Mouse (Mus musculus) adrenal gland, postnatal 36 days (tissue): ENCODE data around the gene Zcchc14. TPM values are rescaled to one million over a fixed set of nuclear protein-coding genes. Genes with fewer than 3 reads are reported as not detected.
"Not testable (repeated sequence)": the region's sequence is repeated elsewhere in the genome, so short reads cannot be mapped to it uniquely, and the experiment has no call there.

Experiments used
- DNase-seq, 2 experiments: peaks; one replicate each; pipeline ENCODE4 v3.0.0; 2021; ENCODE audit warnings: mixed read lengths in 1 of 2
- long read RNA-seq, 2 experiments: library from polyadenylated mRNA; stranded (forward); transcript quantifications; one replicate each; pipeline ENCODE4 v2.0.0; 2021; ENCODE audit warnings: borderline sequencing depth in 2 of 2
- total RNA-seq, 2 experiments: library from RNA; stranded (reverse); gene quantifications; 2 replicates each; pipeline ENCODE4 v1.2.3; 2021

The Zcchc14 gene
- total RNA-seq, result 10 to 100 TPM; 43.4 to 53.4 TPM
- long read RNA-seq, experiment 1, partial matches to known transcripts, result 14 of 30 reads
- long read RNA-seq, experiment 1, other reads (novel, unspliced or antisense), result 11 of 30 reads
- long read RNA-seq, experiment 2, partial matches to known transcripts, result 2 of 4 reads
- long read RNA-seq, experiment 2, other reads (novel, unspliced or antisense), result 1 of 4 reads

DNA sequence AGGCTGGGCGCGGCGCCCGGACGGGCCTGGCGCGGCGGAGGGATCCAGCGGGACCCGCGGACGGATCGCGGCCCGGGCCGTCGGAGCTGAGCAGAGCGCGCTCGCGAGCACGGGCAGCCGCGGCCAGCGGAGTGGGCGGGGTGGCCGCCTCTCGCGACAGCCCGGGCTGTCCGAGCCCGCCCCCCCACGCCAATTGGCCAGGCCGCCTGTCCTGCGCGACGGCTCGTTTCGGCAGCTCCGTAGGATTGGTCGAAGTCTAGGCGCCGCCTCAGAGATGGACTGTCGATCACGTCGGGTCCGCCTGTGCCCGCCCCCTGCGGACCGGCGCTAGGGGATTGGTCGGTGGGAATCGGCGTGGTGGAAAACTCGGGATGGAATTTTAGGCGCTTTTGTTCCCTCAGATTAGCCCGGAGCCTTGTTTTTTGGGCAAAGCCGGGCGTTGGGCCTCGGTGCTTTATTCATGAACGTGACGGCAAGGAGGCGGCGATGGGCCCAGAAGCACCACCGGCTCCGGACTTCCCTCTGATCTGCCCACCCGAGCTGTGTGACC, at the start of gene Zcchc14:
TSS of gene Zcchc14 (minus strand) at position 128 of the 550 bp plus-strand sequence.
- peak; percentile 99 for DNase-seq

DNA sequence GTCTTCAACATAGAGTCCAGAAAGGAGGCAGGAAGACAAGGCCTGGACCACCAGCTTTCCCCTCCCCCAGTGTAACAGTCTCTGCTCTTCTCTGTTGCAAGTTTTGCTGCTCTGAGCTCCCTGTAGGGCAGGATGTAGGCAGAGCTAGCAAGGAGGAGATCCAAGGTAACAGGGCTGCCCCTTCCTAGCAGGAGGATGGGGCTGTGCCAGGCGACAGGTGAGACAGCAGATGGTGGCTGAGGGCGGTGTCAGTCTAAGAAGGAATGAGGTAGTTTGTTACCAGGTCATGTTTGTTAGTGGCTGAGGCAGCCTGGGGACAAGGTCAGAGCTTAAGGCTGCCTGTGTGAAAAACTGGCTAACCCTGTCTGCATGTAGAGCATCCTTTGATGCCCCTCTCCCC, 47.2 kb upstream of the Zcchc14 start:
- DNase-seq, result no peak

DNA sequence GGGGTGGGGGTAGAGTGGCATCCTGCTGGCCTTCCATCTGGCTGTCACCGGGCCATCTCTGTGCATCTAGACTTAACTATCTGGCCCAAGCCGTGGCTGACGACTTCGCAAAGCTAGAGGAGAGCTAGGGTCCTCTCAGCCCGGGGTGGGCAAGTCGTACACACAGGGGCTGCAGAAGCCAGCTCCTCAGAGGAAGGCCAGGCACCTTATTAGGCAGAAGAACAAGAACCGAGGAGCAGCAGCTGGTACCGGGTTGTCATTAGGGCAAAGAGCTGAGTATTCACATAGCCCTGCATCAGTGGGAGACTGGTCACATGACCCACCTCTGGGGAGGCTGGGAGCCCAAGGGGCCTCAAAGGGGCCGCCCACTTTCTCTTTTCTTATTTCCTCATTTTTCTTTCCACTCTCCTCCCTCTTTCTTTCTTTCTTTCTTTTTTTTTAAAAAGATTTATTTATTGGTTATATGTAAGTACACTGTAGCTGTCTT, 46.0 kb upstream of the Zcchc14 start:
- no peak for DNase-seq

DNA sequence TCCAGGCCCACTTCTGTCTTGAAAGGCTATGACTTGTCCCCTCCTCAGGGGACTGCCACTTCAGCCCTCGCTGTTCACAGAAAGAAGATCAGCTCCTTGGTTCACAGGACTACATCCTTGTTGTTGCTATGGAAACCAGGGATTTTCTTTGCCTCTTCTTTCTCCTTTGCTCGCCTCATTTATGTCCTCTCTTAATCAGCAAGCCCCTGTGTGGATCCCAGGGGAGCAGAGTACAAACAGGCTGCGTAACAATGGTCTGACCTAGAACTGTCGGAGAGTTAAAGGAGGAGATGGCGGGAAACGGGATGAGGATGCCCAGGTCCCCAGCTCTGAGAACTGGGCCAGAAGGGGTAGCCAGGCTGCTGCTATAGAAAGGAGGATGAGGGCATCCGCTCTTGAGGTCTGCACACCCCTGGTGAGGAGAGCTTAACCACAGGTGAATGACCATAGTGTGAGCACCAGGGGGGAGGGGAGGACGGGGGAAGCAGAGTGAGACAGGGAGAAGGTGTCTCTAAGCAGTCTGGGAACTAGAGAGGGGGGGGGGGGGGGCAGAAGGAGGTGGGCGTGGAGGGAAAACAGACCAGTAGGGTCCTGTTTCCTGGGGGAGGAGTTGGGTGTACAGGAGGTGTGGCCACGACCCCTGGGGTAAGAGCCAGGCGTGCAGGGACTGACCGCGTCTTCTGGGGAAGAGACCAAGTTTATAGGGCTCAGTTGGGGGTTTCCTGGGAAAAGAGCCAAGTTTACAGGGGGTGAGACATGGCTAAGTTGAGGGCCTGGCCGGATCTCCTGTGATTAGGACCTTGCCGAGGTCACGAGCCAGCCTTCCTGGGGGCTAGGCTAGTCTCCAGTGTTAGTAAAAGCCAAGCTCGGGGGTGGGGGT, 45.3 kb upstream of the Zcchc14 start:
- no peak for DNase-seq

DNA sequence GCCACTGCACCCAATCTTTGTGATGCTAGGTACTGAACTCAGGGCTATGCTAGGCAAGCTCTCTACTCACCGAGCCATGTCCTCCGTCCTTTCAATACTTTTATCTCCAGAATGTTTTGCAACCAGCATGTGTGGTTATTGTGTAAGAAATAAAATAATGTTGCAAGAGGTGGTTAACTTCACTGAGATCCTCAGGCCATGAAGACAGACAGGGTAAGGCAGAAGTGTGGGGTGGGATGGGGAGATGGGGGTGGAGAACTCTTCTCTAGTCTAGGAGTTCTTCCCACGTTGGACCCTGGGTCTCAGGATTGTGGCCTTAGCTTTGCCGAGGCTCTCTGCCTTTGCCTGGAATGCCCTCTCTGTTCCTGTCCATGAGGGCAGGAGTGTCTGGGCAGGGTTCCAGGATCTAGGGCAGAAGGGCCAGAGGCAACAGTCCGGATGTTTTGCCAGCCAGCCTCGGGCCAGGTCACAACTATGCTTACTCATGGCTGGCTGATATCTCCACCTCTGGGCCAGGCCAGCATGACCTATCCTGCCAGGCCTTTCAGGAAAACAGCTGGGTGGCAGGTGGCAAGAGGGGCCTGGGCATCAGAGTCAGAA, 43.0 kb upstream of the Zcchc14 start:
- peak; percentile 83 to 90 for DNase-seq

DNA sequence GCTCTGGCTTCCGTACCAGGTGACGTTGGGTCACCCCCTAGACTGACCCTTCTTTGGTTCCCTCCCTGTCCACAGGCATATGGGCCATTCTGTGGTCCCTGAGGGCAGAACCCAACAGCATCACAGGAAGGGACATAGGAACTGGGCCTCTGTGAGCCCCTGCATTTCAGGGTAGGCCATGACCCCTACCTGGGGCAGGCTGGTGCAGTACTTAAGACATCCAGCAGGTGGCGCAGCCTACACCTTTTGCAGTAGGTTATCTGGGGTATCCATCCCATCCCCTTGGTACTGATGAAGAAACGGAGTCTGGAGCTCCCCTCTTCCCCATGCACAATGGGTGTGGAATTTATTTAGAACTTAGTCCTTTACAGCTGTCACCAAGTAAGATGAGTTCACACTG, 41.8 kb upstream of the Zcchc14 start:
- DNase-seq, result peak; percentile 59 to 63

DNA sequence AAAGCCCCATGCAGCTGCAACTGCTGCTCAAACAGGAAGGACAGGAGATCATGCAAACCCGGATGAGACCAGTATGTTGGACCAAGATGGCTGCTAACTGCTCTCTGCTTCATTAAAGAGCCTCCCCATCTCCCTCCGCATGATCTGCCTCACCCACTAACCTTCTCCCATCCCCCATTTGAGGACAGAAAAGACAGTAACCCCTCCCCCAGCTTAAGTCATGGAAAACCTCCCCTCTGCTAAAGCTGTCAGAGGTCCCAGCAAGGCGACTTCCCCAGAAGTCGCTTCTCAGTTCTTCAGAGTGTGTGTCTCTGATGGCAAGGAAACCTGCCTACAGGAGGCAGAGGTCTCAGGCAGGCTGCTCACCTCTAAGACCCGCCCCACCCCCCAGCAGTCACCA, 35.8 kb upstream of the Zcchc14 start:
- no peak for DNase-seq

DNA sequence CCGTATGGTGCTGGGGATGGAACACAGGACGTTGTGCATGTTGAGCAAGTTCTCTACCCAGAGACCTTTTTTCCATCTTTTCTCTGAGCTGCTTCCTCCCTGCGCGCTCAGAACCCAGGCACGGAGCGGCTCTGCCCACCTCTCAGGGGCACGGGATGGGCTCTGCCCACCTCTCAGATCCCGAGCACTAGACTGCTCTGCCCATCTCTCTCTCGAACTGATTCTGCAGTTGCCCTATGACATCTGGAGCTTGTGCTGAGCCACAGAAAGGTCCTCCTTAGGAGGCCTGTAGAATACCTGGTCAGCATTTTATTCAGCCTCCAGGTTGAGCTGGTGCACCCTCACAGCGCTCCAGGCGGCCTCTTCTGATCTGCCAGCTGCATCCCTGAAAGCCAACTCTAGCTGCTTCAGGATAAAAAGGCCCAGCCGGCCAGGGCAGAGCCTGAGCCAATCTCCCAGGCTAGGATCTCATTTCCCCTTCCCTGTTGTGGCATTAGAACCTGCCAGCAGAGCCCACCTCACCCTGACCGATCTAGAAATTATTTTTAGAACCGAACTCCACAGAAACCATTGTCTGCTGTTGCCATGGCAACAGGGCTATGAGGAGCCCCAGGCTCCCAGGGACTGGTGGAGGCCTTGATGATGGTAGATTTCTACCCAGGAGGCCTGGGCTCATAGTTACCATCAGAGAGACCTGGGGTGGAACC, 34.9 kb upstream of the Zcchc14 start:
- no peak for DNase-seq

DNA sequence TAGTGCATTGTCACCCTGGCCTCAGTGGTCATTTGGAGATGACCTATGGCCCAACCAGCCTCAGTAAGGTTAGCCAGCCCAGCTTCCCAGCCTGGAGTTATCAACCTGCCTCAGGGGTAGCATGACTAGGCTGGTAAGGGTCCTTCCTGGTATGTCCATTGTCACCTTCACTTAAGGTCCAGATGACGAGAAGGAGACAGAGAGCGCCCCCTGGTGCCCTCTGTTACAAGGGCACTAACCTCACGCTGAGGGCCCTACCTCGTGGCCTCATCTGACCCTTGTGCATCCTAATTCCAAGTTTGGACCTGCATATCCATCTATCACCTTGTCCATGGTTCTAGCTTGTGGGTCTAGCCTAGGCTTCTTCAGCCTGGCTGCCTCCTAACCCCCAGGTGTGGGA, 32.7 kb upstream of the Zcchc14 start:
- DNase-seq, result peak; percentile 72 to 81

DNA sequence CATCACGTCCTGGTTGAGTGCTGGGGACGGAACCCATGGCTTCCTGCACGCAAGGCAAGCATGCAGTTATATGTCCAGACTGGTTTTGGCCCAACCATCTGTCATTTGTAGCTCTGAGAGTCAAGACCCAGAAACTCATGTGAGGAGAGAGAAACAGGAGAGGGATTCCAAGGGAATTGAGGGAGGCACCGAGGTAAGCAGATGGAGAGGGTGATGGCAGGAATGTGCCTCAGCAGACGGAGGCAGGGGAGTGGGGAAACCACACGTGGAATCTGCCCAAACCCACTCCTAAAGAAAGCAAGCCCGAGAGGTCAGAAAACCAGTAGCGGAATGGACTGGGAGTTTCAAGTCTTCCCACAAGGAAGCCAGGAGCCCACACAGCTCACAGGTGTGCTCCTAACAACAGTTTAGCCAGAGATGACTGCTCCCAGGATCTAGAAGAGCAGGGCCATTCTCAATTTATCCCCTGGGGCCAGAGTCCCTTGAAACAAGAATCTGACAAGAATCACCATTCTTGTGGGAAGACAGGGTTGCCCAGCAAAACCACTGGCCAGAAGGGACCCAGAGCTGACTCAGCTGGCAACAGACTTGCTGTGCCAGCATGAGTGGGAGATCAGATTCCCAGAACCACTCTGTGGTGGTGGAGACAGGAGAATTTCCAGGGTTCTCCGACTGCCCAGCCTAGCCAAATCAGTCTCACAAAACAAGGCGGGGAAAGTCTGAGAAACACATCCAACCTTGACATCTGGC, 30.6 kb upstream of the Zcchc14 start:
- DNase-seq, result no peak

DNA sequence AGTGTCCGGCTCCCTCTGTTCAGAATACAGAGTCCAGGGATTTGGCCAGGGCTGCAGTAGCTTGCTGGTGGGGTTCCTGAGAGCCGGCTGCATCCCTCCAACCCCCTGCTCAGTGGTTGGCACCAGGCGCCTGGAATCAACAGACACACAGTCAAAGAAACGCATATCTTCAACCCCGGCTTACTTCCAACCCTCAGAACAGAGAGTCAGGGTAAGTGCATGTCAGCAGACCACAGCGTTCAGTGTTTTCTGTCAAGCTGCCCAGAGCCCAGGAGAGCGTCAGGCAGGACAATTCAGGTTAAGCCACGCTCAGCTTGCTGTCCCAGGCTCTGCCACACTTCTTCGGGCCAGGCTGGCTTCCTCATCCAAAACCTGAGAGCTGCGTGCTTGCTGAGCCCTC, 28.8 kb upstream of the Zcchc14 start:
- DNase-seq, result no peak

DNA sequence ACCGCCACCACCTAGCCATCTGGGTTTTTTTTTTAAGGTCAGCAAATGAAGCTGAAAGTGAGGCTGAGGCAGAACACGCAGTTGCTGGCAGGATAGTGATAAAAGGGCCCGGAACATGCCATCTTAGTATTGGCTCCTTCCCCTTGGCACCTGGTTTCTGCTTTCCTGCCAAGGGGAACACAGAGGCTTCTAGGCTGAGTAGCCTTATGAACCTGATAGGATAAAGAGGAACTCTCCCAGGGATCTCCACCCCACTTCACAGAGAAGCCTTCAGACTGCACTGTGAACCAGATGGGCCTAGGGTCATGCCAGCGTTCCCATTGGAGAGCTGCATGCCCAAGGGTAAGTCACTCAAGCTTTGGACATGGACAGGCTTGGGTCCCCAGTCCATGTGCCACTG, 28.2 kb upstream of the Zcchc14 start:
- DNase-seq, result no peak

DNA sequence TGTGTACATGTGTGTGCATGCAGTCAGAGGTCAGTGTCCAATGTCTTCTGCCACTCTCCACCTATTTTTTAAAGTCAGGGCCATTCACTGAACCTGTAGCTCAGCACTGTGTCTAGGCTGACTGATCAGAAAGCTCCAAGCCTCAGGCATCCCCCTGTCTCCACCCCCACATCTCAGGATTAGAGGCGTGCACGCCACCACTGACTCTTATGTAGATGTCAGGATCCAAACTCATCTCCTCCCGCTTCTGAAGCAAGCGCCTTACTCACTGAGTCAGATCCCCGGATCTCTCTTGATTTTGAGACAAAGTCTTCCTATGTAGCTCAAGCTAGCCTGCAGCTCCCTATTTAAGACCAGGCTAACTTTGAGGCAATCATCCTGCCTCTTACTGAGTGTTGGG, 26.0 kb upstream of the Zcchc14 start:
- DNase-seq, result no peak

DNA sequence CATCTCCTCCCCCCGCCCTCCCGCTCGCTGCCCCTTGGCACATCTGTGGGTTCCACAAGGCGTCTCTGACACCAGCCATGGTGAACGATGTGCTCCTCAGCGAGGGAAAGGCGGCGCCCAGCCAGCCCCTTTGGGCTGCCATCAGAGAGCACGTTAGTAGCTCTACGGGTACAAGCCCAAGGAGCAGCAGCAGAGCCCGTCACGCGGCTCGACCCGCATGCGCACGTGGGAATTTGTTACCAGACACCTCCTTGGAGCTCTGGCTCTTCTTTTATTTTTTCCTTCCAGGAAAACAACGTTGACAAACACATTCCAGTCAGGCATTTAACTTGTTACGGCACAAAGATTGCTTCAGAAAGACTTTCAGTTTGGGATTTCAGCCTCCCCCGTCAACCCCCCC, 23.0 kb upstream of the Zcchc14 start:
- DNase-seq, result peak; percentile 55 to 65

DNA sequence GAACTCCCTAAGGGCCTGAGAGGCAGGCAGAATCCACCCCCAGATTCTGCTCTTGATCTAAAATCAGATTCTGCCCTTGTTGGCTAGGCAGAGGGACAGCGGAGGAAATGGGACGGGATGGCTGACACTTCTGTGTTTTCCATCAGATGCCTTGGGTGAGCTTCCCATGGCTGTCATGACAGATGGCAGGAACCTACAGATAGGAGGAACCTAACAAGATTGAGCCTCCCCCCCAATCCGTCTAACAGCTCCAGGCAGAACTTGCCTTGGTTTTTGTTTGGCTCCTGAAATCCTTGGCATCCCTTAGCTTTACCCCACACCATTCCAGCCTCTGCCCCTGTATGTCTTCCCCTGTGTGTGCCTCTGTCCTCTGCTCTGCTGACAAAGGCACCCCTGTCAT, 22.5 kb upstream of the Zcchc14 start:
- no peak for DNase-seq

DNA sequence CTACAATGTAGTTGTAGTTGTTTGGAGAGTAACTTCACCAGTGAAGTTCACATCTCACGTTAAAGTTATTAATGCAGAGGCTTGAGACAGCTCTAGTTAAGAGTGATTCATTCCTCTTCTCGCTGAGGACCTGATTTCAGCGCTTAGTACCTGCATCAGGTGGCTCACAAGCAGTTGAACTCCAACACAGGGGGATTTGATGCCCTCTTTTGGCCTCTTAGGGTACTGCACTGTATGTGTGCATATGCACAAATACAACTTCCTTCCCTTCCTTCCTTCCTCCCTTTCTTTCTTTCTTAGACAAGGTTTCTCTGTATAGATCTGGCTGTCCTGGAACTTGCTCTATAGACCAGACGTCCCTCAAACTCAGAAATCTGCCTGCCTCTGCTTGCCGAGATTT, 21.8 kb upstream of the Zcchc14 start:
- DNase-seq, result peak in 1 of 2 experiments; percentile 32

DNA sequence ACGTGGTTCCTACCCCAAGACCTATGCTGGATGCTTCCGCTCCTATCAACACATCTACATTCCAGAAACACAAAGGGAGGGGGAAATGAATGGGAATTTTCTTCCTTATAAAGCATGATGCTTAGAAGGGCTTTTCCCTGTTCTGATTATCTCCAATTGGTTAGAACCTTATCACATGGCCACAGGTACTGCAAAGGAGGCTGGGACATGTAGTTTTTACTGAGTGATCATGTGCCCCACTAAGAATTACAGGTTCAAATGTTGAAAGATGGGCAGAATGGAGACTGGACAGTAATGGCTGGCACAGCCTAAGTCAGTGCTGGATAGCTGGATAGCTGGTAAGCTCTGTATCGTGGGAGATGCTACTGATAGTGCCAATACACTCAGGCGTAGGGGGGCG, 21.2 kb upstream of the Zcchc14 start:
- no peak for DNase-seq

DNA sequence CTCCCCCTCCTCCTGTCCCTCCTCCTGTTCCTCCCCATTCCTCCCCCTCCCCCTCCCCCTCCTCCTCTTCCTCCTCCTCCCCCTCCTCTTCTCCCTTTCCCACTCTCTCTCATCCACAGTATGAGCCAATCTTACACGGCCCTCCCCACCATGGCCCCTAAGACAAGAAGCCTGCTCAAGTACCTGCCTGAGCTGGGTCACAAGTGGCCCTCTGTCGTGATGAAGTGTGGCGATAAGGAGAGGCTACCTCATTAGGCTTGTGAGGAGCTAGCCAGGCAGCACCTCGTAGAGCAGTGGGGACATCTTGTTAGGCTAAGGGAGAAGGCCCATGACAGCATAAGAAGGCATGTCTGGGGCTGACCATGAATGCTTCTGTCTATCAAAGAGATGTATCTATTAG, 20.5 kb upstream of the Zcchc14 start:
- no peak for DNase-seq

DNA sequence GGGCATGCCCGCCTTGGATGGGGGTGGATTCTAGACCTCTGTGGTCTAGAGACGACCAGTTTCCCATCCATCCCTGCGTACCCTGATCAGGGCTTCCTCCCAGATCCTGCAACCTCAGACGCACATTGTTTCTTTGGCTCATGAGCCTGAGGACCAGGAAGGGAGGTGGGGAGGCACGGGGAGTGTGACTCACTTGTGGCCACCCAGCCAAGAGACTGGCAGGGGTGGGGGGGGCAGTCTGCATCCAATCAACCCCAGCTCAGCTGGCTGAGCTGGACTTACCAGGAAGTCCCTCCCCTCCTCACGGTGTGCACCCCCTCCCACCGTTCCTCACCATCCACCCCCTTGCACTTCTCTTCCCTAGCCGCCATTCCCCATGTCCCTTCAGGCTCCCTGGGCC, 16.5 kb upstream of the Zcchc14 start:
- DNase-seq, result peak; percentile 53 to 62

DNA sequence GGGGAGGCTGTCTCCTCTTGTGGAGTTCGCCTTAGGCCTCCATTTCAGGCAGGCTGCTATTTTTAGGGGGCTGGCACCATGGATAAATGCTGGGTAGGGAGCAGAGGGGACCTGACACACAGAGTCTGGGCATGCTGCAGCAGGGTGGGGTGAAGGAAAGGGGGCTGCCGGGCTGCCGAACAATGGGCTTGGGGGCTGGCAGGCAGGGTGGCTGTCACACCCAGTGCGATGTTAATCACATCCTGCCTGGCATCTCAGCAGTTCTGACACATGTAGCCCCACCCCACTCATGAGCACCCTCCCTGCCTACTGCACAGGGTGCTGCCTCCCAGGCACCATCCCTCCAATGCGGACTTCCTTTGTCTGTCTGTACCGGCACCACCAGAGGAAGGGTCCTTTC, 15.9 kb upstream of the Zcchc14 start:
- DNase-seq, result no peak

DNA sequence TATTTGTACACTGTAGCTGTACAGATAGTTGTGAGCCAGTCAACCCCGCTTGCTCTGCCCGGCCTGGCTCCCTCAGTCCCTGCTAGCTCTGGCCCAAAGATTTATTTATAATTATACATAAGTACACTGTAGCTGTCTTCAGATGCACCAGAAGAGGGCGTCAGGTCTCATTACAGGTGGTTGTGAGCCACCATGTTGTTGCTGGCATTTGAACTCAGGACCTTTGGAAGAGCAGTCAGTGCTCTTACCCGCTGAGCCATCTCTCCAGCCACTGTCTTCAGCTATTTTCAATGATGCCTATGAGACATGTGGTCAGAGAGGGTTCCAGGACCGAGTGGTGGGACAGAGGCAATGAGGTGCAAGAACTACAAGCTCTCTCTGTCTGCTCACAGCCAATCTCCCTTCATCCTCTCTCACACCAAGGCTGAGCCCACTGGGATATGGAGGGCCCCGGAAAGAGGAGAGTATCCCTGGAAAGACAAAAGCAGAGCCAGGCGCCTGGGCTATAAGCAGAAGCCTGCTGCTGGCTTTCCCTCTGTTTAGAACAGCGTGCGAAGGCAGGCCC, 15.3 kb upstream of the Zcchc14 start:
- DNase-seq, result not testable (repeated sequence)
